Mouse (Mus musculus) testis, adult 2 months (tissue): ENCODE data around the gene Glrx3.

Source experiments
- CTCF ChIP-seq: fragments of 200-500 bp; IDR thresholded peaks from 2 replicates; pipeline ENCODE4 v1.5.1; 2012; ENCODE audit warnings: low read depth, mild to moderate bottlenecking, inconsistent platforms, low read length, moderate library complexity; ENCODE audit not compliant: control insufficient read depth, insufficient read depth, insufficient replicate concordance
- POLR2A ChIP-seq: fragments of 200-500 bp; IDR thresholded peaks from 2 replicates; pipeline ENCODE4 v1.6.1; 2012; ENCODE audit warnings: low read depth, mild to moderate bottlenecking, inconsistent platforms, low read length, moderate library complexity; ENCODE audit not compliant: control insufficient read depth

DNA sequence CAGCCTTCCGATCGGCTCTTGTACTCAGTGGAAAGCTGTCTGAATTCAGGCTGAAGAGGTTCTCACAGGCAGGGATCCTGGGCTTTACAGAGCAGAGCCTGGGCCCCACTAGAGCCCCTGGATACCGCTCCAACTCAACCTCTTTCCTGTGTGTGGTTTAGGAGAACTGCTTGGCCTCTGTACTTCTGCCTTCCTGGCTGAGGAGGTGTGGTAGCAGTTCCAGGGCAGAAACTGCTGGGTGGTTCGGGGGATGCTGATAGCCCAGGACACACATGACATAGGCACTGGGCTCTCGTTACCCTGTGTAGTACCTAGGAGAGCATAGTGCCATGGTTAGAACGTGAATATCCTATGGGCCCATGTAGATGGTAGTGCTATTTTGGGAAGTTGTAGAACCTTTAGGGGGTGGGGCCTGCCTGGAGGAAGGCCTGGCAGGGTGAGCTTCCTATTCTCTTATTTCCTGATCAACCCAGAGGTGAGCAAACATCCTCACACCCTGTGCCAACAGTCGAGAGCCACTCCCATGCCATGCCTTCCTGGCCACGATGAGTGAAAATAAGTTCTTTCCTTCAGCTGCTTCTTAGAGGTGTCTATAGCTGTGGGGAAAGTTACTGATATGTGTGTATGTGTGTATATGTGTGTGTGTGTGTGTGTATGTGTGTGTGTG is 55.0 kb downstream of the Glrx3 start:
- TF ChIP-seq CTCF (no peak), POLR2A (no peak)
